Mouse (Mus musculus) hindbrain, postnatal 0 days (tissue): ENCODE results near the gene Iffo1. TPM values are rescaled to one million over a fixed set of nuclear protein-coding genes. Genes with fewer than 3 reads are reported as not detected.
"Not testable (repeated sequence)": the region's sequence is repeated elsewhere in the genome, so short reads cannot be mapped to it uniquely, and the experiment has no call there.

Source experiments
- ATAC-seq: fragments of 200-750 bp; cut with Nextera tagmentation; 2 replicates; pipeline ENCODE4 v1.8.0; 2017; ENCODE audit warnings: mild to moderate bottlenecking, moderate TSS enrichment, moderate library complexity
- DNase-seq: peaks from one replicate; pipeline ENCODE4 v3.0.0-alpha.2; 2015; ENCODE audit warnings: low spot score
- H3K27ac ChIP-seq: fragments of 300-500 bp; sonication (generic); 2 replicates; pipeline ENCODE4 v1.5.1; 2014; ENCODE audit warnings: mild to moderate bottlenecking
- H3K27me3 ChIP-seq: fragments of 300-500 bp; sonication (generic); 2 replicates; pipeline ENCODE4 v1.6.1; 2014; ENCODE audit warnings: low read length, mixed read lengths; ENCODE audit not compliant: insufficient read depth
- H3K36me3 ChIP-seq: fragments of 300-500 bp; sonication (generic); 2 replicates; pipeline ENCODE4 v1.6.1; 2014; ENCODE audit warnings: low read length, mixed read lengths; ENCODE audit not compliant: insufficient read depth
- H3K4me1 ChIP-seq: fragments of 300-500 bp; sonication (generic); 2 replicates; pipeline ENCODE4 v1.6.1; 2014; ENCODE audit warnings: antibody characterized with exemption, low read length, mixed read lengths; ENCODE audit not compliant: insufficient read depth
- H3K4me2 ChIP-seq: fragments of 300-500 bp; sonication (generic); 2 replicates; pipeline ENCODE4 v1.6.1; 2014; ENCODE audit warnings: low read depth, mild to moderate bottlenecking, low read length, moderate library complexity, mixed read lengths
- H3K4me3 ChIP-seq: fragments of 300-500 bp; sonication (generic); 2 replicates; pipeline ENCODE4 v1.5.1; 2014; ENCODE audit warnings: low read length
- H3K9ac ChIP-seq: fragments of 300-500 bp; sonication (generic); replicated peaks from 2 replicates; pipeline ENCODE4 v1.6.1; 2014; ENCODE audit warnings: mild to moderate bottlenecking, low read length, moderate library complexity, mixed read lengths
- H3K9me3 ChIP-seq: fragments of 300-500 bp; sonication (generic); 2 replicates; pipeline ENCODE4 v1.6.1; 2016; ENCODE audit warnings: low read length, mixed read lengths
- CTCF ChIP-seq: IDR thresholded peaks from 2 replicates; pipeline ENCODE4 v1.5.1; 2016; ENCODE audit warnings: antibody characterized with exemption, control low read depth, low read depth
- WGBS: fragments of 180-500 bp; shearing (Covaris S2); extraction: QIAGEN DNeasy Blood & Tissue Kit; methylation state at CpG from one replicate; pipeline ENCODE4 v1.1.7; 2014; 5-methylcytosine and 5-hydroxymethylcytosine counted together
- polyA plus RNA-seq: library from polyadenylated mRNA; unstranded; fragments of >200 nt; fragmentation: Nextera tagmentation; extraction: Ambion mirVana; gene quantifications from 2 replicates; pipeline ENCODE4 v1.2.1, GENCODE M21; 2015
- total RNA-seq: library from RNA; depleted of rRNA; stranded (reverse); fragments of >200 nt; gene quantifications from 2 replicates; pipeline ENCODE4 v1.2.3, GENCODE M21; 2014

Iffo1 gene
- total and polyA plus RNA-seq, 2 experiments from 2014 or later, result 20.3 to 30.5 TPM

- no peaks in the 10 kb centered on the region for H3K9me3 ChIP-seq
- 0 out of 2 replicates have a peak, but pooled peaks cover 8% of the 10 kb centered on the region for H3K4me1 ChIP-seq
- H3K9ac ChIP-seq, result no peak overlapping the region
- no peak for DNase-seq
- H3K27me3 ChIP-seq, result no peaks in the 10 kb centered on the region
- no peak overlapping the region for H3K4me3 ChIP-seq
- WGBS, result 84% methylated on average over 7 of the region's 7 CpGs
- H3K27ac ChIP-seq, result no peak overlapping the region
- TF ChIP-seq CTCF, result no peak
- H3K36me3 ChIP-seq, result peaks cover 18% of the 10 kb centered on the region; the same call in 1 of the 2 replicates
- ATAC-seq, result no peak
- H3K4me2 ChIP-seq, result no peak overlapping the region
Observed at GRCm38 (mm10) chr6:125159773-125160557, 14.9 kb downstream of the Iffo1 start.

DNA sequence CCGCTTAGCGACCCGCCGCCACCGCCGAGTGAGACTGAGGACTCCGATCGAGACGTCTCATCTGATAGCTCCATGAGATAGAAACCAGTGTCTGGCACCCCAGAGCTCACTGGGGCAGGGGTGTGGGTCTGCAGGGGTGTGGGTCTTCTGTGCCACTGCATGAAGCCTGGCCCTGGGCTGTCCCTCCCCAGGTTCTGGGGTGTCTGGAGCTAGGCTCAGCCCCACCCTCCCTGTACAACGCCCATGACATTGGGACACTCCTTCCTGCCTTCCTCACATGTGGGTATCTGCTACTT lies 15.5 kb downstream of the Iffo1 start:
- Histone ChIP-seq H3K27ac (no peak overlapping the region), H3K4me3 (no peak overlapping the region), H3K9ac (no peak overlapping the region), H3K27me3 (no peaks in the 10 kb centered on the region), H3K9me3 (no peaks in the 10 kb centered on the region), H3K36me3 (peaks cover 18% of the 10 kb centered on the region; the same call in 1 of the 2 replicates), H3K4me2 (no peak overlapping the region), H3K4me1 (0 out of 2 replicates have a peak, but pooled peaks cover 8% of the 10 kb centered on the region)
- ATAC-seq (no peak), DNase-seq (no peak)
- no peak for TF ChIP-seq CTCF
- 47% methylated on average over 10 of the region's 10 CpGs for WGBS

DNA sequence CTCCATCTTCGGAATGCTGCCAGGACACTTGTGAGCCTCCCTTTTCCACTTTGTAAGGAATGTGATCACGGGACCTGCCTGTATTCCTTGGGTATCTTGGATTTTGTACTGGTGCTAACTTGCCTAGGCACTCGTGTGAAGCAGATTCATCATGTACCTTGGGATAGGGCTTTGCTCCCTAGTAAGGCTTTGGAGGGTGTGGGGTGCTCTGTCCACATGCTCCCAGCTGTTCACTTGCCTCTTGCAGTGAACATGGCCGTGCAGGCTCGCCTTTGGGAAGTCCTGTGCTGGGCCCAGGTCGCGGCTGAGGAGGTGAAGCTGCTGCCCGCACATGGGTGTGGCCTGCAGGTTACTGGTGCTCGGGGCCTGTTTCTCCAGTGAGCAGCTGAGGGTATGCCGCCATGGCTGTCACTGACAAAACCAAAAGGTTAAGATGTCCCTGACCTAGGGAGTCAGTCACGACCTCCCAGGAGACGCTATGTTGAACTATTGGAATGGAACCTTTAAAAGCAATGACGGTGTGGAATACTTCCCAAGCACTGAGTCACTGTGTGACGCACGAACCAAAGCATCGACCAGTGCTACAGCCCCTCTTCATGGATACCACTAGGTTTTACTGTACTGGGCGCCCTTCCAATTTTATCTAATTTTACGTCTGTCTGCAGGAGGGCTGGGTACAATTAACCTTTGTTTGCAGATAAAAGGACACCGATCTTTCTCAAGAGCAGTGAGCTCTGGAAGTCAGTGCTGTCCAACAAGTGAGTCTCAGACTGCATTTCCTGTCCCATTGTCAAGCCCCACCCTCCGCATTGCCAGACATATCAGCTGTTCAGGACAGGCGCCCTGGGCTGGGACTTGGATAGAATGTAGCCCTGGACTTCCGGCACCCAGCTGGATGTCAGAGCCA lies 16.1 kb downstream of the Iffo1 start:
- Histone ChIP-seq H3K27me3 (no peaks in the 10 kb centered on the region), H3K9me3 (no peaks in the 10 kb centered on the region), H3K4me1 (0 out of 2 replicates have a peak, but pooled peaks cover 8% of the 10 kb centered on the region), H3K9ac (no peak overlapping the region), H3K4me2 (no peak overlapping the region), H3K4me3 (no peak overlapping the region), H3K36me3 (peaks cover 18% of the 10 kb centered on the region; the same call in 1 of the 2 replicates), H3K27ac (peak overlapping the region; percentile 58)
- WGBS, result 17% methylated on average over 22 of the region's 22 CpGs
- TF ChIP-seq CTCF, result no peak
- ATAC-seq, result no peak
- peak; percentile 51 for DNase-seq

GRCm38 (mm10) chr6:125161971-125162370 lies 16.9 kb downstream of the Iffo1 start:
- not testable (repeated sequence) for H3K27me3 ChIP-seq, ATAC-seq, H3K27ac ChIP-seq, H3K4me3 ChIP-seq, H3K9ac ChIP-seq, H3K9me3 ChIP-seq, H3K4me2 ChIP-seq
- WGBS, result 5% methylated on average over 3 of the region's 5 CpGs
- Histone ChIP-seq H3K4me1 (peaks cover 17% of the 10 kb centered on the region; the same call in 1 of the 2 replicates), H3K36me3 (peaks cover 18% of the 10 kb centered on the region; the same call in 1 of the 2 replicates)
- peak; percentile 72 for TF ChIP-seq CTCF
- DNase-seq, result peak; percentile 84

DNA sequence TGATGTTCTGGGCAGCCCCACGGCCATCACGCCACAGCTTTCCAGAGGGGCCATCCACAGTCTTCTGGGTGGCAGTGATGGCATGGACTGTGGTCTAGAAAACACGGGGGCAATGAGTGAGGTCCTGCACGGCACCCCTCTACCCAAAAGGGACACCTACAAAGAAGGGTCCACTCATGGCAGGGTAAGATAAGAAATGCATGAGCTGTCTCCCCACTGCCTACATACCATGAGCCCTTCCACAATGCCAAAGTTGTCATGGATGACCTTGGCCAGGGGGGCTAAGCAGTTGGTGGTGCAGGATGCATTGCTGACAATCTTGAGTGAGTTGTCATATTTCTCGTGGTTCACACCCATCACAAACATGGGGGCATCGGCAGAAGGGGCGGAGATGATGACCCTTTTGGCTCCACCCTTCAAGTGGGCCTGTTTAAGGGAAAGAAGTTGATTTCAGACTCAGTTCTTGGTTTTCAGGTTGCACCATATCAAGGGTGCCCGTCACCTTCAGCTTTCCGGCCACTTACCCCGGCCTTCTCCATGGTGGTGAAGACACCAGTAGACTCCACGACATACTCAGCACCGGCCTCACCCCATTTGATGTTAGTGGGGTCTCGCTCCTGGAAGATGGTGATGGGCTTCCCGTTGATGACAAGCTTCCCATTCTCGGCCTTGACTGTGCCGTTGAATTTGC lies 17.7 kb downstream of the Iffo1 start:
- not testable (repeated sequence) for DNase-seq, H3K4me3 ChIP-seq, H3K27me3 ChIP-seq, H3K9ac ChIP-seq, H3K9me3 ChIP-seq, ATAC-seq, H3K27ac ChIP-seq
- Histone ChIP-seq H3K36me3 (peaks cover 18% of the 10 kb centered on the region; the same call in 1 of the 2 replicates), H3K4me2 (peak overlapping the region; percentile 77; the same call in 1 of the 2 replicates), H3K4me1 (peaks cover 23% of the 10 kb centered on the region; the same call in 1 of the 2 replicates)
- WGBS, result 78% methylated on average over 10 of the region's 16 CpGs
